In the genomic region with DNA sequence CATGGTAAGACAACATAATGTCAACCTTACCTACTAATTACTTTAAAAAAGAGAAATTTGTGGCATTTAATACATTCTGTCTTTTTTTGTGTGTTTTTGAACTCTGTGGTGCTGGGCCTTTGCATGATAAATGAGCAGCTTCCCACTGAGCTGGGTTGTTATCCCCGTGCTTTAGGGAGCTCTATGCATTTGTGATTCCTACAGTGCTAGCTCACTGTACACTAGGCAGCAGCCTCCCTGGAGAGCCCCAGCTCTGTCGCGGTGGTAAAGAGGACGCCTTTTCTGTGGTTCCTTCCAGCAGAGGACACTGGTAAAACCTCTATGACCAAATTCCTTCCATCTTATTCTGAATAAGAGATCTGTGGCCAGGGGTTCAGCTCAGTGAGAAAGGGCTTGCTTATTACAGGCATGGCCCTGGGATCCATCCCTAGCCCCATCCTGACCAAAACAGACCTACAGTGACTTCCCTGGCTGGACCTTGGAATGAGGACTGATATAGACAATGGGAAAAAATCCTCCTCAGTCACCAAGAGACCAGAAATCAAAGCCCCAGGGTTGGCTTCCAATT, we compare ENCODE assay signal across 13 mouse cellular contexts. TPM values are rescaled to one million over a fixed set of nuclear protein-coding genes. Genes with fewer than 3 reads are reported as not detected.
A peak's percentile ranks its signal among the peaks of the same experiment; 100 is the strongest.
DNase-seq lines count a peak whose midpoint lies in the region; ATAC-seq lines count a peak whose summit lies in the region.
"Had no signal": no experiment of that assay in that cellular context is flagged by ENCODE, and none has a peak within 500 bp of the region (broad histone marks: within the 10 kb centered on the region; RNA-seq: fewer than 3 reads in every experiment).

No protein-coding gene starts in this region.

- H3K9me3 ChIP-seq in lung, embryonic 15.5 days = no peaks in the 10 kb centered on the region
- H3K9me3 ChIP-seq in embryonic facial prominence, embryonic 14.5 days (ENCODE audit: control insufficient read depth, low read length) = no peaks in the 10 kb centered on the region
- H3K9me3 ChIP-seq in limb, embryonic 11.5 days (ENCODE audit: control insufficient read depth, low read length) = no peaks in the 10 kb centered on the region
- H3K9me3 ChIP-seq in neural tube, embryonic 13.5 days = no peaks in the 10 kb centered on the region
- H3K9me3 ChIP-seq: G1E had no signal

- H3K27ac ChIP-seq in lung, embryonic 15.5 days = peak overlapping the region; percentile 57
- peak overlapping the region; percentile 39 for H3K27ac ChIP-seq in embryonic facial prominence, embryonic 14.5 days (replicated peaks; ENCODE audit: low read depth, low read length)
- peak overlapping the region; percentile 59; the same call in 1 of the 2 replicates for H3K27ac ChIP-seq in limb, embryonic 11.5 days (replicated peaks; ENCODE audit: low read depth, low read length)
- 0 out of 2 replicates have a peak overlapping the region, but pooled peaks have one; percentile 42 for H3K27ac ChIP-seq in neural tube, embryonic 13.5 days (replicated peaks)

- no peak overlapping the region for H3K4me2 ChIP-seq in lung, embryonic 15.5 days
- H3K4me2 ChIP-seq in embryonic facial prominence, embryonic 14.5 days (ENCODE audit: low read depth, low read length) = no peak overlapping the region
- no peak overlapping the region for H3K4me2 ChIP-seq in limb, embryonic 11.5 days (ENCODE audit: low read depth, severe bottlenecking)
- no peak overlapping the region for H3K4me2 ChIP-seq in neural tube, embryonic 13.5 days

- no peak overlapping the region for H3K4me3 ChIP-seq in lung, embryonic 15.5 days
- H3K4me3 ChIP-seq in embryonic facial prominence, embryonic 14.5 days (ENCODE audit: low read depth, low read length) = no peak overlapping the region
- no peak overlapping the region for H3K4me3 ChIP-seq in limb, embryonic 11.5 days (ENCODE audit: low read depth, low read length)
- H3K4me3 ChIP-seq in neural tube, embryonic 13.5 days = no peak overlapping the region

- 31% methylated on average over 4 of the region's 4 CpGs for WGBS in lung, embryonic 15.5 days
- 19% methylated on average over 4 of the region's 4 CpGs for WGBS in embryonic facial prominence, embryonic 14.5 days
- 31% methylated on average over 4 of the region's 4 CpGs for WGBS in limb, embryonic 11.5 days
- WGBS in neural tube, embryonic 13.5 days = 12% methylated on average over 4 of the region's 4 CpGs

- ATAC-seq in lung, embryonic 15.5 days (ENCODE audit: borderline replicate concordance, extremely low read depth, low FRiP score, low TSS enrichment) = peak; percentile 19; the same call in 1 of the 2 replicates
- ATAC-seq in embryonic facial prominence, embryonic 14.5 days (ENCODE audit: low read depth) = peak; percentile 45; the same call in 1 of the 2 replicates
- ATAC-seq in limb, embryonic 11.5 days (ENCODE audit: insufficient number of reproducible peaks, low FRiP score, low TSS enrichment, low read depth) = 0 out of 2 replicates have a peak, but pooled peaks have one; percentile 52
- peak; percentile 34; the same call in 1 of the 2 replicates for ATAC-seq in neural tube, embryonic 13.5 days (ENCODE audit: low read depth)

- H3K4me1 ChIP-seq in lung, embryonic 15.5 days = peaks cover 25% of the 10 kb centered on the region
- H3K4me1 ChIP-seq in embryonic facial prominence, embryonic 14.5 days (ENCODE audit: control insufficient read depth, insufficient read depth, low read length) = peaks cover 10% of the 10 kb centered on the region
- peaks cover 11% of the 10 kb centered on the region for H3K4me1 ChIP-seq in limb, embryonic 11.5 days (ENCODE audit: control insufficient read depth, insufficient read depth, low read length)
- peaks cover 27% of the 10 kb centered on the region for H3K4me1 ChIP-seq in neural tube, embryonic 13.5 days (replicated peaks)

- H3K9ac ChIP-seq in lung, embryonic 15.5 days = no peak overlapping the region
- H3K9ac ChIP-seq in embryonic facial prominence, embryonic 14.5 days (ENCODE audit: low read depth, low read length) = no peak overlapping the region
- H3K9ac ChIP-seq in limb, embryonic 11.5 days (ENCODE audit: low read length) = peak overlapping the region; percentile 45
- H3K9ac ChIP-seq in neural tube, embryonic 13.5 days = peak overlapping the region; percentile 31; the same call in 1 of the 2 replicates

- DNase-seq in lung, postnatal 25 days (ENCODE audit: low spot score) = no peak
- no peak for DNase-seq in embryonic facial prominence, embryonic 14.5 days (ENCODE audit: low spot score)
- no peak for DNase-seq in limb, embryonic 11.5 days (ENCODE audit: low spot score)
- DNase-seq in layer of hippocampus, adult 18-20 months (ENCODE audit: low spot score in 2 of 2) = no peak
- no peak for DNase-seq in adrenal gland, adult 18-20 months (ENCODE audit: low spot score in 2 of 2)
- DNase-seq in kidney, adult 8-10 months = no peak
- DNase-seq: cerebellum, adult 9-10 months; heart, adult 18-20 months; layer of hippocampus, adult 9-11 months; lung, postnatal 10 days had no signal

- H3K36me3 ChIP-seq in lung, embryonic 15.5 days = no peaks in the 10 kb centered on the region
- no peaks in the 10 kb centered on the region for H3K36me3 ChIP-seq in embryonic facial prominence, embryonic 14.5 days (ENCODE audit: control insufficient read depth, insufficient read depth, low read length)
- no peaks in the 10 kb centered on the region for H3K36me3 ChIP-seq in limb, embryonic 11.5 days (ENCODE audit: control insufficient read depth, insufficient read depth, low read length)
- H3K36me3 ChIP-seq in neural tube, embryonic 13.5 days = no peaks in the 10 kb centered on the region
- H3K36me3 ChIP-seq: G1E had no signal

- H3K27me3 ChIP-seq in lung, embryonic 15.5 days = no peaks in the 10 kb centered on the region
- H3K27me3 ChIP-seq in embryonic facial prominence, embryonic 14.5 days (replicated peaks; ENCODE audit: control insufficient read depth, insufficient read depth, low read length) = no peaks in the 10 kb centered on the region
- H3K27me3 ChIP-seq in limb, embryonic 11.5 days (ENCODE audit: control insufficient read depth, insufficient read depth, low read length) = no peaks in the 10 kb centered on the region
- no peaks in the 10 kb centered on the region for H3K27me3 ChIP-seq in neural tube, embryonic 13.5 days

RNA-seq across cellular contexts. Expression of gene Igfbp2, which starts 18.7 kb away (rescaled TPM):
- polyA plus RNA-seq in lung, embryonic 15.5 days (2015; fragmentation: Nextera tagmentation; extraction: Ambion mirVana) = 344 and 357 TPM in 2 replicates
- polyA plus RNA-seq in embryonic facial prominence, embryonic 14.5 days (2014; fragmentation: Nextera tagmentation; extraction: Ambion mirVana) = 446 and 451 TPM in 2 replicates
- polyA plus RNA-seq in limb, embryonic 11.5 days (2014; fragmentation: Nextera tagmentation; extraction: Ambion mirVana) = 262 and 290 TPM in 2 replicates
- polyA plus RNA-seq in neural tube, embryonic 13.5 days (2015; fragmentation: Nextera tagmentation; extraction: Ambion mirVana) = 337 and 391 TPM in 2 replicates
- total RNA-seq in layer of hippocampus, adult 18-20 months (2021) = 10 to 100 TPM; 35.9 to 42.9 TPM
- total RNA-seq in adrenal gland, adult 18-20 months (2021) = 1 to 10 TPM; 1.2 to 4.1 TPM
- polyA plus RNA-seq: G1E had no signal

Comparison
In these comparisons a context has a peak if more than half of its experiments do, and no peak if none do; other contexts are left out.
1. H3K9ac ChIP-seq: peak in limb, embryonic 11.5 days (single experiment) and neural tube, embryonic 13.5 days (single experiment); none in lung, embryonic 15.5 days (single experiment) and embryonic facial prominence, embryonic 14.5 days (single experiment).
2. Peak in every context shown above with its lines, with median percentiles within 50 percentile points of each other: ATAC-seq and H3K27ac ChIP-seq.